Mouse (Mus musculus) heart, embryonic 13.5 days (tissue): ENCODE results near the gene Tpx2. TPM values are rescaled to one million over a fixed set of nuclear protein-coding genes. Genes with fewer than 3 reads are reported as not detected.

ENCODE experiments used
- ATAC-seq: fragments of 200-750 bp; cut with Nextera tagmentation; 2 replicates; pipeline ENCODE4 v1.8.0; 2017; ENCODE audit warnings: moderate TSS enrichment; ENCODE audit not compliant: insufficient number of reproducible peaks, low FRiP score, low TSS enrichment; ENCODE audit errors: extremely low read depth
- H3K27ac ChIP-seq: fragments of 300-500 bp; sonication (generic); replicated peaks from 2 replicates; pipeline ENCODE4 v1.5.1; 2015; ENCODE audit warnings: moderate library complexity, mild to moderate bottlenecking, inconsistent platforms
- H3K27me3 ChIP-seq: fragments of 300-500 bp; sonication (generic); replicated peaks from 2 replicates; pipeline ENCODE4 v1.6.1; 2015; ENCODE audit warnings: mild to moderate bottlenecking, inconsistent platforms
- H3K36me3 ChIP-seq: fragments of 300-500 bp; sonication (generic); 2 replicates; pipeline ENCODE4 v1.6.1; 2015; ENCODE audit warnings: mild to moderate bottlenecking, inconsistent platforms
- H3K4me1 ChIP-seq: fragments of 300-500 bp; sonication (generic); 2 replicates; pipeline ENCODE4 v1.6.1; 2015; ENCODE audit warnings: inconsistent platforms
- H3K4me2 ChIP-seq: fragments of 300-500 bp; sonication (generic); 2 replicates; pipeline ENCODE4 v1.6.1; 2015; ENCODE audit warnings: inconsistent platforms, mild to moderate bottlenecking, moderate library complexity
- H3K4me3 ChIP-seq: fragments of 300-500 bp; sonication (generic); 2 replicates; pipeline ENCODE4 v1.5.1; 2015; ENCODE audit warnings: moderate library complexity, mild to moderate bottlenecking, inconsistent platforms
- H3K9ac ChIP-seq: fragments of 300-500 bp; sonication (generic); 2 replicates; pipeline ENCODE4 v1.6.1; 2015; ENCODE audit warnings: inconsistent platforms, mild to moderate bottlenecking, moderate library complexity
- H3K9me3 ChIP-seq: fragments of 300-500 bp; sonication (generic); 2 replicates; pipeline ENCODE4 v1.6.1; 2016; ENCODE audit warnings: inconsistent platforms
- WGBS: fragments of 180-500 bp; shearing (Covaris S2); methylation state at CpG from one replicate; pipeline ENCODE4 v1.1.7; 2015; ENCODE audit warnings: mixed read lengths; 5-methylcytosine and 5-hydroxymethylcytosine counted together
- polyA plus RNA-seq: library from polyadenylated mRNA; unstranded; fragments of >200 nt; fragmentation: Nextera tagmentation; extraction: Ambion mirVana; gene quantifications from 2 replicates; pipeline ENCODE4 v1.2.1, GENCODE M21; 2015

Gene Tpx2
- polyA plus RNA-seq, 1 experiment from 2014 or later = 55.5 TPM

- no peaks in the 10 kb centered on the region for H3K9me3 ChIP-seq
- no peak overlapping the region for H3K4me3 ChIP-seq
- no peak overlapping the region for H3K9ac ChIP-seq
- no peak overlapping the region for H3K4me2 ChIP-seq
- no peak overlapping the region for H3K27ac ChIP-seq
- no peak for ATAC-seq
- H3K36me3 ChIP-seq = peaks cover 94% of the 10 kb centered on the region
- H3K4me1 ChIP-seq = no peaks in the 10 kb centered on the region
- H3K27me3 ChIP-seq = no peaks in the 10 kb centered on the region
- 93% methylated on average over 13 of the region's 13 CpGs for WGBS
Measured at GRCm38 (mm10) chr2:152880898-152881297, 33.1 kb downstream of the Tpx2 start.

DNA sequence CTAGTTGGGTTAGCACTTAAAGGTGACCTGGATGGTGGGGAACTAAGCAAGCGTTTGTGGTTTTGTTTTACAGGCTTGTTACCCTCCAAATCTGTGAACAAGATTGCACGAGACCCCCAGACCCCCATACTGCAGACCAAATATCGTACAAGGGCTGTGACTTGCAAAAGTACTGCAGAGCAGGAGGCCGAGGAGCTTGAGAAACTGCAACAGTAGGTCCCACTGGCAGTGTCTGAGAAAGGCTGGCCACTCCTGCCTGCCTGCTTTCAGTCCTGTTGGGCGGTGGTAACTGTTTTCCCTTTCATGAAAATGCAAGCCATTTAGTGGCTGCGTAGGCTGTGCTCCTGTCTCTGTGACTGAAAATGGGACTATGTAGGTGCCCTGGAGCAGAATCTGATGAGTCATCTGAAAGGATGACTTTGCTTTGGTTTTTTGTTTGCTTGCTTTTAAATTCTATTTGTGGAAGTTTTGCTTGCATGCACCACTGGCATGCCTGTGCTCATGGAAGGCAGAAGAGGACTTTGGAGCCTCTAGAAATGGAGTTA lies 36.4 kb downstream of the Tpx2 start:
- H3K9ac ChIP-seq = no peak overlapping the region
- H3K4me1 ChIP-seq = no peaks in the 10 kb centered on the region
- no peak overlapping the region for H3K4me2 ChIP-seq
- WGBS = 93% methylated on average over 6 of the region's 6 CpGs
- peaks cover 97% of the 10 kb centered on the region for H3K36me3 ChIP-seq
- no peaks in the 10 kb centered on the region for H3K27me3 ChIP-seq
- ATAC-seq = no peak
- H3K9me3 ChIP-seq = no peaks in the 10 kb centered on the region
- no peak overlapping the region for H3K27ac ChIP-seq
- H3K4me3 ChIP-seq = no peak overlapping the region

GRCm38 (mm10) chr2:152887230-152887629 lies 39.5 kb downstream of the Tpx2 start:
- H3K36me3 ChIP-seq = peaks cover 95% of the 10 kb centered on the region
- no peak for ATAC-seq
- H3K4me2 ChIP-seq = no peak overlapping the region
- WGBS = 85% methylated on average over 3 of the region's 3 CpGs
- H3K9ac ChIP-seq = no peak overlapping the region
- no peak overlapping the region for H3K27ac ChIP-seq
- no peaks in the 10 kb centered on the region for H3K4me1 ChIP-seq
- H3K4me3 ChIP-seq = no peak overlapping the region
- no peaks in the 10 kb centered on the region for H3K27me3 ChIP-seq
- H3K9me3 ChIP-seq = no peaks in the 10 kb centered on the region

DNA sequence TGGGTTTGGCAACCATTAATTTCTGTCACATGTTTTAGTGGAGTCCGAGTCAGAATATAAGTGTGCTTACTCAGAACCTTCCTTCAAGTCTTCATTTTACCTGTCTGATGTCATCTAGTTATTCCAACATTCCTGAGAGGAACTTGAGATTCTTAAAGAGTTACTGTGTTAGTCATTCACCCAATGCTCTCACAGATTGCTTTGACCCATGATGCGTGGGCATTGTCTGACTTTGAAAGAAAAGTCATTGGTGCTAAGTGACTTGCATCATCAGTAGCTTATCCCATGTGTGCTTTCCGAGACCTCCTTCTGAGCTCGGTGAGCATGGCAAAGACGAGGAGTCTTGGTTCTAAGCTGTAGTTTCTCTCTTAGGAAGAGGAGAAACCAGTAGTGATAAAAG lies 41.0 kb downstream of the Tpx2 start:
- no peak overlapping the region for H3K4me3 ChIP-seq
- WGBS = 93% methylated on average over 5 of the region's 5 CpGs
- H3K27me3 ChIP-seq = no peaks in the 10 kb centered on the region
- H3K4me2 ChIP-seq = no peak overlapping the region
- no peak for ATAC-seq
- H3K4me1 ChIP-seq = no peaks in the 10 kb centered on the region
- no peak overlapping the region for H3K27ac ChIP-seq
- H3K9me3 ChIP-seq = no peaks in the 10 kb centered on the region
- no peak overlapping the region for H3K9ac ChIP-seq
- H3K36me3 ChIP-seq = peaks cover 96% of the 10 kb centered on the region

- H3K9ac ChIP-seq = no peak overlapping the region
- H3K4me2 ChIP-seq = no peak overlapping the region
- no peaks in the 10 kb centered on the region for H3K9me3 ChIP-seq
- H3K36me3 ChIP-seq = peaks cover 82% of the 10 kb centered on the region
- H3K4me3 ChIP-seq = no peak overlapping the region
- ATAC-seq = no peak
- H3K4me1 ChIP-seq = no peaks in the 10 kb centered on the region
- H3K27me3 ChIP-seq = no peaks in the 10 kb centered on the region
- no peak overlapping the region for H3K27ac ChIP-seq
- 92% methylated on average over 9 of the region's 9 CpGs for WGBS
Measured at GRCm38 (mm10) chr2:152895834-152896233, 48.1 kb downstream of the Tpx2 start.

DNA sequence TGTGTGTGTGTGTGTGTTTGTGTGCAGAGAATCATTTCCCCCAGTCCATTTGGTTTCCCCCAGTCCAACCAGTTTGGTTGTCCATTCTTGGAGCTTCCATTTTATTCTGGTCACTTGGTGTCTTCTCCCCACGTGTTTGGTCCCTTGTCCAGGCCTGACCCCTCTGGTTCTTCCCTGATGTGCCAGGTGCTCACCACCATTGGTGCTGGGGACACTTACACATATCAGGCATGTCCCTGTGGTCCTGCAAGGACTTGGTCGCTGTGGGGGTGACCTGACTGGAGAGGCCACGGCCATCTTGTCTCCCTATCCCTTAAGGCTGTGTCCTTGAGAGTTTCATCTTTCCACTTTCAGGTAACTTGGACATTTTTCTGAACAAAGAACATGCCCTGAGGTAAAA lies 49.2 kb downstream of the Tpx2 start:
- 81% methylated on average over 3 of the region's 3 CpGs for WGBS
- H3K9me3 ChIP-seq = no peaks in the 10 kb centered on the region
- no peaks in the 10 kb centered on the region for H3K27me3 ChIP-seq
- no peak overlapping the region for H3K4me3 ChIP-seq
- no peak overlapping the region for H3K4me2 ChIP-seq
- H3K4me1 ChIP-seq = no peaks in the 10 kb centered on the region
- no peak for ATAC-seq
- no peak overlapping the region for H3K27ac ChIP-seq
- H3K36me3 ChIP-seq = peaks cover 71% of the 10 kb centered on the region
- H3K9ac ChIP-seq = no peak overlapping the region

GRCm38 (mm10) chr2:152899011-152899410 lies 51.2 kb downstream of the Tpx2 start:
- H3K36me3 ChIP-seq = peaks cover 50% of the 10 kb centered on the region
- no peak overlapping the region for H3K9ac ChIP-seq
- H3K4me3 ChIP-seq = no peak overlapping the region
- no peaks in the 10 kb centered on the region for H3K9me3 ChIP-seq
- H3K4me1 ChIP-seq = peaks cover 8% of the 10 kb centered on the region
- no peaks in the 10 kb centered on the region for H3K27me3 ChIP-seq
- WGBS = 86% methylated on average over 6 of the region's 6 CpGs
- H3K4me2 ChIP-seq = no peak overlapping the region
- no peak for ATAC-seq
- no peak overlapping the region for H3K27ac ChIP-seq

DNA sequence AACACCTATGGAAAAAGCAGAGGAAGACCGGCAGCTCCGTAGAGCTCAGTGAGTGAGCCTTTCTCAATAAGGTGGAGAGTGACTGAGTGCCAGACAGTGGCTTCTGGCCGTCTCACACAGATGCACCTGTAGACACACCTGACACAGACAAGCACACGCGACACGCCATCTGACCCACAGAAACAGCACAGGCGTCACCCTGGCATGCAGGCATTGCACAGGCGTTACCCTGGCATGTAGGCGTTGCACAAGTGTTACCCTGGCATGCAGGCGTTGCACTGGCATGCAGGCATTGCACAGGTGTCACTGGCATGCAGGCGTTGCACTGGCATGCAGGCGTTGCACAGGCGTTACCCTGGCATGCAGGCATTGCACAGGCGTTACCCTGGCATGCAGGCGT lies 53.5 kb downstream of the Tpx2 start:
- H3K4me1 ChIP-seq = peaks cover 30% of the 10 kb centered on the region
- H3K4me2 ChIP-seq = no peak overlapping the region
- H3K27me3 ChIP-seq = no peaks in the 10 kb centered on the region
- H3K4me3 ChIP-seq = no peak overlapping the region
- ATAC-seq = no peak
- WGBS = 89% methylated on average over 15 of the region's 15 CpGs
- H3K36me3 ChIP-seq = peaks cover 27% of the 10 kb centered on the region
- no peak overlapping the region for H3K27ac ChIP-seq
- no peaks in the 10 kb centered on the region for H3K9me3 ChIP-seq
- no peak overlapping the region for H3K9ac ChIP-seq

GRCm38 (mm10) chr2:152902658-152903057 lies 54.9 kb downstream of the Tpx2 start:
- 56% methylated on average over 3 of the region's 3 CpGs for WGBS
- Histone ChIP-seq H3K9me3 (no peaks in the 10 kb centered on the region), H3K27ac (no peak overlapping the region), H3K9ac (no peak overlapping the region), H3K36me3 (peaks cover 16% of the 10 kb centered on the region), H3K27me3 (no peaks in the 10 kb centered on the region), H3K4me1 (peaks cover 44% of the 10 kb centered on the region), H3K4me3 (no peak overlapping the region), H3K4me2 (no peak overlapping the region)
- ATAC-seq = no peak

DNA sequence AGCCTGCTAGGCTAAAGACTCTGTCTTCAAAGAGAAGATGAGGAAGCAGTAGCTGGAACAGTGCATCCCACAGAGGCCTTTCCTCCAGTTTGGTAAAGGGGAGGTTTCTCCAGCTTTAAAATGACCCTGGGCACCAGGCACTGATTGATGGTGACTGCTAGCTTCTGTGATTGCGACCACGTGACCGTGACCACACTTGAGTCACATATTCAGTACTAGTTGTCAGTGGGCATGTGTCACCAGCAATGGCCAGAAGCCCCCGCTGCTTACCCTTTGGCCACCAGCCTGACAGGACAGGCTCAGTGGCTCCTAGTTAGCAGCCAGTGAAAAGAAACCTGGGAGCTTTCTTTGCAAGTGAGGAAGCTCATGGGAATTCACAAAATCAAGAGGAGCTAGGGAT lies 55.8 kb downstream of the Tpx2 start:
- Histone ChIP-seq H3K9me3 (no peaks in the 10 kb centered on the region), H3K4me3 (no peak overlapping the region), H3K4me1 (peaks cover 45% of the 10 kb centered on the region), H3K4me2 (no peak overlapping the region), H3K36me3 (peaks cover 15% of the 10 kb centered on the region), H3K9ac (no peak overlapping the region), H3K27ac (no peak overlapping the region), H3K27me3 (no peaks in the 10 kb centered on the region)
- 76% methylated on average over 4 of the region's 4 CpGs for WGBS
- no peak for ATAC-seq

DNA sequence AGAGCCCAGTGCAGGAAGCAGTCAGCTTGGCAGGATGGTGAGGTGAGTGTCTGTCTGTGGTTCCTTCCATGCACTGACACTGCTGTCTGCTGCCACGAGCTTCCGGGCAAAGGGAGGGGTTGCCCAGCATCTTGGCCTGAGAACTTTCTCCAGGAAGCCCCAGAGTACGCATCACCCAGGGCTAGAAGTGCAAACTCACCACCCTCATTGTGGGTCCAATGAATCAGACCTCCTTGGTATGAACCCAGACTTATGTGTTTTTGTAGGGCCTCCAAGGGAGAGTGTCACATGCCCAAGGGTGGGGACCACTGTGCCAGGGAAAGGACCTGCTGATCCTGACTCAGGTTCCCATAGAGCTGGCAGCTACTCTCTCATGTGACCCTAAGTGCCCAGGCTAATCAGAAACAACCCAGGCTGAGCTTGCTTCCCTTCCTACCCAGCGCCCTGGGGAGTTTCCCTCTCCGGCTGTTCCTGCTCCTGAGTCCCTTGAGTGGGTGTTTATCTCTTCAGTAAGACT lies 56.4 kb downstream of the Tpx2 start:
- Histone ChIP-seq H3K4me1 (peaks cover 45% of the 10 kb centered on the region), H3K9ac (0 out of 2 replicates have a peak overlapping the region, but pooled peaks have one; percentile 16), H3K27me3 (peaks cover 2% of the 10 kb centered on the region), H3K4me3 (no peak overlapping the region), H3K36me3 (peaks cover 9% of the 10 kb centered on the region), H3K27ac (peak overlapping the region; percentile 90; the same call in 1 of the 2 replicates), H3K9me3 (no peaks in the 10 kb centered on the region), H3K4me2 (no peak overlapping the region)
- WGBS = 51% methylated on average over 5 of the region's 5 CpGs
- ATAC-seq = no peak
